Mouse (Mus musculus) G1E (cell line): ENCODE measurements at regions not wholly inside any gene's neighbourhood (a gene's known extent, or its start where the extent isn't known, plus 50 kb on each side); places are given as distances from the start of the nearest gene placed in this dataset.

Experiments
- CTCF ChIP-seq: IDR thresholded peaks from 2 replicates; pipeline ENCODE4 v1.5.1; 2012; ENCODE audit warnings: low read depth, low read length, inconsistent platforms, mixed read lengths
- TAL1 ChIP-seq: conservative IDR thresholded peaks from 2 replicates; pipeline ENCODE4 v1.6.1; 2012; ENCODE audit warnings: low read depth, low read length, inconsistent platforms, mixed read lengths

DNA sequence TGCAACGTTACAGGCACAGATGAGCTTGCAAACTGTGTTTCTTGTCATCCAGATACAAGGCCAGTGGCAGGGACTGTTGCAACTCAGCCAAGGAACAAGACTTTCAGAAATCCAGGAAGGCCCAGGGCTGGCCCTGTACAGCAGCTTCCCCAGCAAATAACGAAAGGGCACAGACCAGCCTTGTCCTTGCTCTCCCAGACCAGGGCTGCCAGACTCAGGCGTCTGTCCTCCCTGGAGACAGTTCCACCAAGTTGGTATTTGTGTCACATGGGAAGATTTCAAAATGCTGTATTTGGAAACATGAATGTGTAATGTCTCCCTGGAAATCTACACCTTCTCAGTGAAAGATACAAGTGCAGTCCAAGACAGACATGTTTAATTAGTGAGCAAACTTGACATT is 157.8 kb downstream of the Cbln1 start:
- TF ChIP-seq CTCF (no peak), TAL1 (no peak)
